Mouse (Mus musculus): Measurements from ENCODE around the gene Rpl19.
A peak's percentile ranks its signal among the peaks of the same experiment; 100 is the strongest.

The Rpl19 gene

GRCm38 (mm10) chr11:97998898-97999608, 27.5 kb upstream of the Rpl19 start:
- DNase-seq (ENCODE audit: low spot score in 2 of 2) = peak in 1 of 2 experiments; percentile 65

GRCm38 (mm10) chr11:97999748-98000147, 26.8 kb upstream of the Rpl19 start:
- DNase-seq (ENCODE audit: low spot score in 2 of 2) = no peak

DNA sequence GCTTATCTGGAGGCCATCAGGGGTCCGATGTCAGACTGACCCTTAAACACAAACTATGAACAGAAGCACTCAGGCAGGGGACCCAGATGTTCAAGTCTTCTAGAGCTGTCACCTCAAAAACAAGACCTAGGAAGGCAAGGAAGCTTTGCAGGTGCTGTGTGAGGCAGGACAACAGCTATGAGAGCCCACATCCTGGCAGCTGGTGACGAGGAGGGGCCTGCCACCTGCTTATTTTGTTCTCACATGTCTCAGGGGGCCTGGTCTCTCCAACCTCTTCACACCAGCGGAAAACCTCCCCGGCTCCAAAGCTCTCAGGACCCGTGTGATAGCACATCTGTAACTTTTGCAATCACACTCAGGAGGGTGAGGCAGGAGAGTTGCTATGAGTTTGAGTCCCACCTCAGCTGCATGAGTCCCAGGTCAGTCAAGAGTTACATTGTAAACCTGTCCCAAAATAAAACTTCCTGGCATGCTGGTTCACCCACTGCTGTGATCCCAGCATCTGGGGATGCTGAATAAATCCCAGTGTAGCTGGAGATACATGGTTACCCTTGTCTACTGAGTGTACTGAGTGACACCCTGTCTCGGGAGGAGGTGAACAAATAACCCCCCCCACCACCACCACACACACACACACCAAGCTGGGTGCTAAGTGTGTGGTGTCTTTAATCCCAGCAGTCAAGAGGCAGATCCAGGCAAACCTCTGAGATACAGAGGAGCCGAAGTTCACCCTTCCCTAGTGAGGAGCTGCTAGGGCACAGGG, 26.0 kb upstream of the Rpl19 start:
- peak in 1 of 2 experiments; percentile 77 for DNase-seq (ENCODE audit: low spot score in 2 of 2)

GRCm38 (mm10) chr11:98001351-98001824, 25.1 kb upstream of the Rpl19 start:
- DNase-seq (ENCODE audit: low spot score in 2 of 2) = peak in 1 of 2 experiments; percentile 55

- no peak for DNase-seq (ENCODE audit: low spot score in 2 of 2)
Observed at GRCm38 (mm10) chr11:98001986-98002385, 24.5 kb upstream of the Rpl19 start.

DNA sequence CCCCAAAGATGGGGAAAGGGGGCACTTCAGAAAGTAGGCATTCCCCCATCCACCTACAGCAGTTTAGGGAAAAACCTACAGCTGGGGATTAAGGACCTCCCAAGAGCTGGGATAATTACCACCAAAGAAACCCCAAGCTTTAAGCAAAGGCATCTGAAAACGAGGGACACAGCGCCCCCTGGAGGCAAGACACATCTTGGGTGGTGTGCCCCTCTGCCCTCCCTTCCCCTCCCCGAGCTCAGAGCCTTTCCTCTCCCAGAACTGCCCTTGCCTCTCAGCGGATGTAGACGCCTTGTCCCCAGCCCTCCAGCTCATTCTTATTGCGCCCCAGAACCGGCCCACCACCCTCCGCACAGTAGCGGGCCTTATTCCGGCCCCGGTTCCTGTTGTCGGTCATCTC, 23.9 kb upstream of the Rpl19 start:
- peak; percentile 81 to 94 for DNase-seq (ENCODE audit: low spot score in 2 of 2)

DNA sequence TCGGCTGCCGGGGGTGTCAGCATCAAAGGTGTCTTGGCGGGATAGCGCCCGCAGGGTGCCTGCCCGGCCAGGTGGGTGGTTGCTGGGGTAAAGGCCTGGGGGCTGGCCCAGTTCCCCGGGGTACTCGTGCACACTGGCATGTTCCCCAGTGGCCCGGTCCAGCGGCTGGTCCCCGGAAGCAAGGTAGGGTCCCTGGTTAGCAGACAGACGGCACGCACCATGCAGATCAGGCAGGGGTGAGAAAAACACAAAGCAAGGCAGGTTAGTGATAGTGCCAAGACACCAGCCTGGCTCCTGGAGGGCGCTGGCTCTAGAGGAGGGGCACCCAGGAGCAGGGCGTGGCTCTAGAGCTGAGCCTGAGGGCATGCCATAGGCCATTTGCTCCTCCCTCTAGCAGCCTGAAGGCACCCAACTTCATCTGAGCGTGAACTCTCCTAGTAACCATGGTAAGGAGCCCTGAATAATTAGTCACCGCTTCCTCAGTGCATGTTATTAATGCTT, 23.3 kb upstream of the Rpl19 start:
- DNase-seq (ENCODE audit: low spot score in 2 of 2) = peak in 1 of 2 experiments; percentile 65

DNA sequence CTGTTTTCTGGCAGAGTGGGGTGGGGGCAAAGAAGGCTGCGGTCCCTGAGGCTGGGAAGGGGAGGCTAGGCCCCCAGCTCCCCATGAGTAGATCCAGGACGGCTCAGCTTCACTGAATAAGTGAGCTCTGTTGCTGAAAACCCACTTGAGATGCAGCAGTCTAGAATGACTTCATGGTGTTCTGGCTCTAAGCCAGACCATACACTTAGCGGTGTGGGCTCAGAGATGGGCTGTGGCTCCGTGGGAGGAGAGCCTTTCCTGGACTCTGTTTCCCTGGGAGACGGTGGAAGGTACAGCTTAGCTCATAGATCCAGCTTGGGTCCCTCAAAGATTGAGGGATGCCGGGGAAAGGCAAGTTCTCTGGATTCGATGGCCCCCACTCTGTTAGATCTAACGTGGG, 22.3 kb upstream of the Rpl19 start:
- DNase-seq (ENCODE audit: low spot score in 2 of 2) = no peak

DNA sequence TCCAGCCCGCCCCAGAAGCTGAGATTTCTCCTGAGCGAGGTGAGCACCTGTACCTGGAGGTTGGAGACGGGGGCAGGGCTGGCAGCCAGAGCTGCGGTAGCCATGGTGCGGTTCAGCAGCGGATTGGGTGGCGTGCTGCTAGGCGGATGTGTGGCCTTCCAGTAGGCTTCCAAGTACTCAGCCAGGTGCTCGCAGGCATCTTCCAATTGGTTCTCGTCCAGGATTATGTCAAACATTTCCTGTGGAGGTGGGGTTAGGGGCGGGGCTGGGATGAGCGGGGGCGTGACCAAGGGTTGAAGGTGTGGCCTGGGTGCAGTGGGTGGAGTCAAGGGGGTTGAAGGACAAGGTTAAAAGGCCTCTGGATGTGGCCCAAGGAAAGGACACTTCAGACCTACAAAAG, 21.4 kb upstream of the Rpl19 start:
- DNase-seq (ENCODE audit: low spot score in 2 of 2) = no peak

GRCm38 (mm10) chr11:98005686-98006085, 20.8 kb upstream of the Rpl19 start:
- DNase-seq (ENCODE audit: low spot score in 2 of 2) = no peak

DNA sequence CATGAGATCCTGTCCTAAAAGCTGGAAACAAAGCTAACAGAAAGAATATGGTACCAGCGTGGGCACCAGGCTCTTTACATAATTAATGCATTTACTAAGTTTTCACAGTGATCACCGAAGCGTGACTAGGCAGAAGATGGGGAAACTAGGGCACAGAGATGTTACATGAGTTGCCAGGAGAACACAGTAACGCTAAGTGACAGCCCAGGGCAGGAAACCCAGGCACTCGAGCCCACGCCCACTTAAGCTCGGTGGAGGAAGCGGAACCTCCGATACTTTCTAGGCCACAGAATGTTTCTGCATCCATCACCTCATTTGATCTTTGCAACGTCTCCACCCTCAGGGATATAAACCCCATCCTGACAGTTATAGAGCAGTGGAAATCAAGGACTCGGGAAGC, 18.4 kb upstream of the Rpl19 start:
- DNase-seq (ENCODE audit: low spot score in 2 of 2) = no peak

- DNase-seq (ENCODE audit: low spot score in 2 of 2) = no peak
Observed at GRCm38 (mm10) chr11:98011716-98012115, 14.8 kb upstream of the Rpl19 start.

- DNase-seq (ENCODE audit: low spot score in 2 of 2) = no peak
Observed at GRCm38 (mm10) chr11:98012831-98013230, 13.7 kb upstream of the Rpl19 start.

DNA sequence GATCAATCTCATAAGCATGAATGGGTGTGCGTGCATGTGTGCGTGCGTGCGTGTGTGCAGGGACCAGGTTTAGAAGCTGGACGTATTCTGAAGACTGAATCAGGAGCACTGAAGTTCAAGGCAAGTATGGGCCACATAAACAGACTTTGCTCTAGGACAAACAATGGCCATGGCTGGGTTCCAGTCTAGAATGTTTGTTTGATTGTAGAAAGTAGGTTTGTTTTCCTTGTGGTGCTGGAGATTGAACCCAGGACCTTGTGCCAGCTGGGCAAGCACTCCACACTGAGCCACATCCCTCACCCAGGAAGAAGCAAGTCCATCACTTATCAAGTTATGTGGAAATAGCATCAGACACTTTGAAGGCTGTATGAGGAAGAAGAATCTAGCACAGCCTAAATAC, 10.3 kb upstream of the Rpl19 start:
- no peak for DNase-seq (ENCODE audit: low spot score in 2 of 2)

- DNase-seq (ENCODE audit: low spot score in 2 of 2) = no peak
Observed at GRCm38 (mm10) chr11:98016824-98017223, 9.7 kb upstream of the Rpl19 start.

DNA sequence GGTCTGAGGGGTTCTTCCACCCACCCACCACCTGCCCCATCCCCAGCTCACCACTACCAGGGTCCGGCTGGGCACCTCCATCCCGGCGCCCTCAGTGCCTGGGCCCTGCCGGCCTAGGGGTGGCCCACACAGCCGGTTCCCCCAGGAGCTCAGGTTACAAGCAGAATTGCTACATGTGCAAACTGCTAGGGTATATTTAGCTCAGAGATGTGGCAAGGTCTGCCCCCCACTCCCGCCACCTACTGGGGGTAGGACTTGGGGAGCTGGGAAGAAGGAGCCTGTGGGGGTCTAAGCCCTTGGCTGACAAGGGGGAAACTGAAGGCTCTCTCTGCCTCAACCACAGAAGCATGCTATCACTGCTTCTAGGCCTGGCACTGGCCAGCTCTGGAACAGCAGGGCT, 8.3 kb upstream of the Rpl19 start:
- DNase-seq (ENCODE audit: low spot score in 2 of 2) = no peak

- peak in 1 of 2 experiments; percentile 61 for DNase-seq (ENCODE audit: low spot score in 2 of 2)
Observed at GRCm38 (mm10) chr11:98018858-98019641, 7.5 kb upstream of the Rpl19 start.

DNA sequence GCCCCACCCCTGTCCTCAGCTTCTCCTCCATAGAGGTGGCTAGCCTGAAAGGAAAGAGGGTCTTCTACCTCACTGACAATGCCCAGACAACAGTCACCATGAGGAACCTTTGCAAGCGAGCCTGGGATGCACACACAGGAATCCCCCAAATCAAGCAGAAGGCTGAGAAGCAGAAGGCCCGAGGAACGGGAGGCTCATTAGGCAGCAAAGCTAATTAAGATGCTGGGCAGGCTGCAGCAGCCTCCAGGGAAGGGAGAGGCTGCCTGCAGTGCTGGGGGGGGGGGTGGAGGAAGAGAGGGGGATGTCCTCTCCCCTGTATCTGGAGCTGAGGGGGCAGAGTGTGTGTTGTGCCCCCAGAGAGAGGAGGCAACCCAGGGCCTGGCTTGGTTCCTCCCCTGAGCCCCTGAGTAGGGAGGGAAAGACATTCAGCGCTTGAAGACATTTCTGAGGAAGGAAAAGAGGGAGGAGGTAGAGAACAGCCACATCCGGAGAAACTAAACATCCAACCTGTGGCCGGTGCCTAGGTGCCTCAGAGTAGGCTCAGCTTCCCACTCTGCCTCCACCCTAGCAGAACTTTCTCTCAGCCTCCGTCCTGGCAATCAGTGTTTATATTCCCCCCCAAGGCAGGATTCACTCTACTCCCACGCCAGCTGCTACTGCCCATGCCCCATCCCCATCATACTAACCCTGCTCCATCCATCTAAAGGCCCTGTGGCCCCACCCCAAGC, 6.5 kb upstream of the Rpl19 start:
- no peak for DNase-seq (ENCODE audit: low spot score in 2 of 2)

- no peak for DNase-seq (ENCODE audit: low spot score in 2 of 2)
Observed at GRCm38 (mm10) chr11:98020710-98021109, 5.8 kb upstream of the Rpl19 start.

DNA sequence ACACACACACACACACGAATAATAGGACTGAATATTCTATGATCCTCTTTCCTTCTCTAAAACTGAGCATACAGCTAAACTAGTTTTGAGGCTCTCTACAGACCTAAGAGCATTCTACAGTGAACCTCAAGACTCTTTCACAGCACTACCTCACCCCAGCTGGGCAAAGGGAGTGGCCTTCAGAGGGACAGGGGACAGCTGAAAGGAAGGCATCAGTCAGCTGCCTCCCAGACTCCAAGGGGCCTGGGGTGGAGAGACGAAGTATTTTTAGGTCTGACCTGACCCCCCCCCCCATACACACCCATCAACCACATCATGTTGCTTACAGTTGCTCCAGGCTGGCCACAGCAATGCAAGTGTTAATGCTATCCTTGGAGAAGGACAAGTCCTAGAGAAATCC, 5.4 kb upstream of the Rpl19 start:
- DNase-seq (ENCODE audit: low spot score in 2 of 2) = no peak

DNA sequence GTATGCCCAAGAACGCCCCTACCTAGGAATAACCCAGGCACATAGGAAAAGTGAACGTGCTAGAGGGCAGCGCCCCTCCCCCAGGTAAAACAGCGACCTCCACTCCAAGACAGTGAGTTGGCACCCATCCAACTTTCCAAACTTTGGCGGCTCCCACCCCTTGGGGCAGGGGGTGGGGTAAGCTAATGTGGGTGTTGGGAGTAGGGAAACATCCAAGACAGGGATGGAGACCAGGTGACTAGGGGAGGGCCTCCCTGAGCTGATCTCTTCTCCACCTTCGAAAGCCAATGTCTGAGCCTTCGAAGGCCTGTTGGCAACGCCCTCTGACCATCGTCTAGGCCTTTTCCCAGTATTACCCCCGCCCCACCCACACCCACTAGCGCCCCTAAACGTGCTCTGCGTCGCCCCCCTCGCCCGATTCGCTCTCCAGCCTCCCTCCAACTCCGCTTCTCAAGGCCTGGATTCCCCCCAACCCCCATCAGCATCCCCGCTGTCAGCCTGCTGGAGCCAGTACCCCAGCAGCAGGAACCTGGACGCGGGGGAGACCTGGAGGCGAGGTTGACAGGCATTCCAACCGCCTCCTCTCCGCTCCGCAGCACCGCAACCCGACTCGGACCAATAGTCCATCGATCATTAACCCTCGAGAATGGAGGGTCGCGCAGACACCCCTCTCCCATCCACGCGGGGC, 4.8 kb upstream of the Rpl19 start:
- no peak for DNase-seq (ENCODE audit: low spot score in 2 of 2)

Data from spleen, postnatal 10 days (tissue).